Mouse (Mus musculus): ENCODE results near the gene Map4k1.
"Not testable (repeated sequence)": the region's sequence is repeated elsewhere in the genome, so short reads cannot be mapped to it uniquely, and the experiment has no call there.

Gene Map4k1

DNA sequence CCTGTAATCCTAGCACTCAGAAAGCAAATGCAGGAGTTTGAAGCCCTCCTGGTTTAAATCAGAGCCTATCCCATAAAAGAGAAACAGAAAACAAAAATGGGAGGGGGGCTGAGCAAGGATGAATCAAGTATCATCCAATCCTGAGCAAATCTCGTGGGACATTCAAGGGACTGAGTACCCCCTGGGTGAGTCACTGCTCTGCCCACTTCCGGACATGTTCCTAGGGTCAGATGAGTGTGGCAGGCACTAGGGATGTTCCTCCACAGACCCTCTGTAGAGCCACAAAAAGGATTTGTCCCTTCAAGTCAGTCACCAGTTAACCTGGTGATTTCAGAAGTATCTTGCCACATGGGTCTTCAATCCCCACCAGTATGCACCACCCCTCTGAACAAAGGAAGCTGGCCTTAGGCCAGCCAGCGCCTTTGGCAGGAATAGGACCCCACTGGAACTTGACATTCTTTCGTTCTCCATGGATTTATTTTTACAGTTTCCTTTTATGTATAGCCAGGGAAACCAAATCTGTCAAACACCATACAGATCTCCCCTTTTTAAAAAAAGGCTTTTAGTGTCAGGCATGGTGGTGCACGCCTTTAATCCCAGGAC is 26.5 kb upstream of the Map4k1 start:
- DNase-seq (ENCODE audit: low read depth) = peak; percentile 85

DNA sequence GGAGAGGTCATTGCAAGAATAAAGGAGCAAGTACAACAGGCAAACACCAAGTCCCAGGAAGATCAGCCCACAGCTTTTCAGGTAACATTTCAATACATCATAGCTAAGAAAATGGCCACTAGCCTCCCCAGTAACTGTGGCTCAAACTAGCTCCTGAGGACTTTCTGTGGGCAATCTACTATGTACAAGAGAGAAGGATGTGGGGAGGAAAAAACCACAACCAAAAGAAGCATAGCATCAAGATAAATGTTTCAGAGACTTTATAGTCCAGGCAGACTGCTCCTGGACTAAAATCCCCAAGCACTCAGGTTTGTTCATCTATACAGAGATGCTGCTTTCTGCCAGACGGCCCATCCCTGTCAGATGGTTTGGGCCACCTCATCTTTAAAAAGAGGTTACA is 25.6 kb upstream of the Map4k1 start:
- peak; percentile 76 for DNase-seq (ENCODE audit: low read depth)

DNA sequence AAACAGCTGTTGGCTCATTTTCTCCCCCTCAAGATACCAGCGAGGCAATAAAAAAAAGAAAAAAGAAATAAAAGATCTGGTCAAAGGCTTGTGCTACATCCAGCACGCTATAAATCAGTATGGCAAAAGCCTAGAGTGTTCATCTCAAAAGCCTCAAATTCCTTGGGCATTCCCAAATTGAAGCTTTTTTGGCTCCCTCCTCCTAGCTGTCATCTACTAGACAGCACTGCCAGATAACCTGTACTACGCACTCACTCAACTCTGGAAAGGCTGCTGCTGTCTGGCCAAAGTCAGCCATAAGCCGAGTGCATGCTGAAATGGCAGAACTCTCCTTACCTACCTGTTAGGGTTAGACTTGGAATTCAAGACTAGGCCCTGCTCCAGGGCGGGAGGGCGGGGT is 24.6 kb upstream of the Map4k1 start:
- DNase-seq (ENCODE audit: low read depth) = no peak

DNA sequence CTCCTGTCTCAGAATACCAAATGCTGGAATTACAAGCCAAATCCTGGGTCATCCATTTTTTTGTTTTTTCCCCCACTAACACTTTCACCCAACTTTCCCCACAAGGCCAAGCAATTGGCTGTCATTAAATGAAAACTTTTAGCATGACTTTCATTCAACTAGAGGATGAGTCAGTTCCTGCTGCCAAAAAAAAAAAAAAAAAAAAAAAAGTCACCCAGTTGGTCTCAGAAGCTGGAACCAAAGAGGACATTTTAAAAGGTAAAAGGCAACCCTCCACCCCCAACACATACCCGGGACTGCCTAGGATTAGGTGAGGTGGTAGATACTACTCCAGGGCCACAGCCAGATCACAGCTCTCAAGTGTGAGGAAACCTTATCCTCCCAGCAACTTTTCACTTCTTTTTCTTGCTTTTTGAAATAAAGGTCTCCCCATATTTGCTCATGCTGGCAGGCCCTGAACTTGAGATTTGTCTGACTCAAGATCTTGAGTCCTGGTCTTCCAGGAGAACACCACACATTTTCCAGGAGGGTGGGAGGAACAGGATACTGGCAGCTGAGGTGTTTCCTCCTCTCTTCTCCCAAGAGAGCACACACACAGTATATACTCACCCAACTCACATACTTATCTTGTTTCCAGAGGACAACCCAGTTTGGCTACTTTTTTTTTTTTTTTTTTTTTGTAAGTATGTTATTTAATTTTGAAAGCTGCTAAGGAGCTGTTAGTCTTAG is 23.7 kb upstream of the Map4k1 start:
- peak; percentile 79 for DNase-seq (ENCODE audit: low read depth)

DNA sequence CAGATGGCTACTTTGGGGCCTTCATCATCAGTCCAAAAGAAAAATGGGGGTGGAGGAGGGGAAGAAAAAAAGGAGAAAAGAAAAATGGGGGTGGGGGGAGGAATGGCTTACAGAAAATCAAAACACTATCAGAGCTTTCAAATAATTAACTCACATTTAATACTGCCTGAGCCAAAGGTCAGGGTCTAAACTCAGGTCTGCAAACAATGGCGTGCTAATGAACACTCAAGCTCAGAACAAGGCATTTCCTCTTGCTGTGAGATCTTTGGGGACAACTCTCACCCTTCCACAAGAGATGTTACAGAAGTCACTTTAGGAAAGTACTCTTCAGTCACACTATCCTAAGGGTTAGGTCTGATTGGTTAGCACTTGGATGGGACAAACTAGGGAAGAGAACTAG is 23.1 kb upstream of the Map4k1 start:
- DNase-seq (ENCODE audit: low read depth) = no peak

DNA sequence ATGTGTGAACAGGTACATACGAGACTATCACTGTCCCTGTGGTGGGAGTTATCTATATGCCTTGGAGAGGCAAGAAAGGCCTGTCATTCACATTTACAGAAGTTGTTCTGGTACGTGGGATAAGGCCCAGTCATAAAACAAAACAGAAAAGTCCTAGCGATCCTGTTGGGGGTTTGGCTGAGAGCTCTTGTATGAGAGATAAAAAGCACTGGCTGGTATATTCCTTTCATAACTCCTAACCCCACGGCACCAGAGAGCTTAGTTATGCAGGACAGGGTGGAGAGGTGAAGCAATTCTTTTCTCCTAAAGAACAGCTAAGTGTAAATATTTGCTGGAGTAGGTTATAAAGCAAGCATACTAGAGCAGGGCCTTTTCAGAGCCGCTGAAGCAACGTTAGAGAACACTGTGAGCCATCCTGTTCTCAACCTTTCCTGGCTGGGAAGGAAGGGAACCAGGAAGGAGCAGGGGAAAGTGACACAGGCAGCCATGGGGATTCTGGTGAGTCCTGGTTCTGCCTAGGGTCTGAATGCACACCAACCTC is 22.3 kb upstream of the Map4k1 start:
- DNase-seq (ENCODE audit: low read depth) = no peak

DNA sequence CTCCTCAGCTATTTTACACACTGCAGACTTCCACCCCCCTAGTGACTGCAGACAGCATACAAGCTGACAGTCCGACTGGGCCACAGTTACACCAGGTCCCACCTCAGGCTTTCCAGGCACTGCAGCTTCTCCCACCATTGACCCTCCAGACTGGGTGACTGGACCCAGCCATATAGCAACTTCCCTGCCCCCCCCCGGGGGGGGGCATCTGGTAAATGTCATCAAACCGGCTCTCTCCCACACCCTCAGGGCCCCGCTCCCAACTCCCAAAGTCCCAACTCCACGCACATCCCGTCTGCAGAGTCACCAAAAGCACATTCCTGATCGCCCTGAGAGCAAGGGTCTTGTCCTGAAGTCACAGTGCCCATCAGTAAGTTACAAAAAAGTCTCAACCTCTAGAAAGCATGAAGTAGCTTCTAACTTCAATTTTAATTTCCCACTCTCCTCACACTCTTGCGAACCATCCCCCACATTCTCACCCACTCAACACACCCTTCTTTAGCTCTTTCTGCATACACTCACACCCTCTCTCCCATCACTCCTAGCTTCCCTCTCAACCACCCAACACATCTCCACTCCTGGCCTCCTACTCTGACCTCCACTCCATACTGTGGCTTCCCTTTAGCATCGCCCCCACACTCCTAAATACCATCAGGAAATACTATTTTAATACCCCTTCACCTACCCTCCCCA is 21.4 kb upstream of the Map4k1 start:
- no peak for DNase-seq (ENCODE audit: low read depth)

DNA sequence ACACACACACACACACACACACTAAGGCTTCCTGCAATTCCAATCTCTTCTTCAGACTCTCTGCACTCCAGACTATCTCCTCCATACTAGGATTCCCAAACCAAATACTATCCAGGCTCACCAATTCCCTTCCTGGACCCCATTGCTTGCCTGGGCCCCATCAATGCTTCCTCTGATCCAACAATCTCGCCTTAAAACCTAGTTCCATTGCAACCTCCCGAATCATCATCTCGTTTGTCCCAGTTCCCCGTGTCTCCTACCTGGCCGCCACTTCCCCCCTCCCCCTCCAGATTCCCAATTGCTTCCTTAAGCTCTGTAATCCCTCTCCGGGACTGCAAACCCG is 20.3 kb upstream of the Map4k1 start:
- no peak for DNase-seq (ENCODE audit: low read depth)

DNA sequence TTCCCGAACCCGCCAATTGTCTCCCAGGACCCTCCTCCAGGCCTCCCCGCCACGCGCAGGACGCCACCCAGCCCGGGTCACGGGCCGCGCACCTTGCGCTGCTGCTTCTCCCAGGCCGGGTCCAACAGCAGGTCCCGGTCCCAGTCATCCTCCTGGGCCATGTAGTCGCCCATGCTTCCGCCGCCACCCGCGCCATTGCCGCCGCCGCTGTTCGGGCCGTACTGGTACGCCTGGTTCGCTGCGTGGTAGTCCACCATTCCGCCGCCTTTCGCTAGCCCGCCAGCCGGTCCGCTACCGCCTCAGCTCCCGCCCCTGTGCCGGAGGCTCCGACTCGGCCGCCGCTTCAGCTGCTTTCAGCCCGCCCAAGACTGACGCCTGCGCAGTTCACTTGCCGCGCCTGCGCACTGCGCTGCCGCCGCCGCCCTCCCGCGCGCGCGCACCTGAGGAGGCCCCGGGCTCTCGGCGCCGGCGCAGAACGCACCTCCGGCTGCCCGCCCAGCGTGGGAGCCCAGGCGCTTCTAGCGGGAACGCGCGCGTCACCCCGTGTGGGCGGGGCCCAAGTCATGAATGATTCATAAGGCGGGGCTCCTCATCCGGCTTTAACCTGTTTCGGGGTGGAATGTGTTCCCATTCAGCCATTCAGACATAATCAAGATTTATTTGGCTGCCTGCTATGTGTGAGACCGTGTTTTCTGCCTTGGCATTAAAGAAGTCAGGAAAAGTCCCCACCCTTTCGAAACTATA is 19.8 kb upstream of the Map4k1 start, which contains the start of gene Actn4:
Gene Actn4 (minus strand): TSS at position 414 of the 744 bp plus-strand sequence.
- DNase-seq (ENCODE audit: low read depth) = peak; percentile 98

DNA sequence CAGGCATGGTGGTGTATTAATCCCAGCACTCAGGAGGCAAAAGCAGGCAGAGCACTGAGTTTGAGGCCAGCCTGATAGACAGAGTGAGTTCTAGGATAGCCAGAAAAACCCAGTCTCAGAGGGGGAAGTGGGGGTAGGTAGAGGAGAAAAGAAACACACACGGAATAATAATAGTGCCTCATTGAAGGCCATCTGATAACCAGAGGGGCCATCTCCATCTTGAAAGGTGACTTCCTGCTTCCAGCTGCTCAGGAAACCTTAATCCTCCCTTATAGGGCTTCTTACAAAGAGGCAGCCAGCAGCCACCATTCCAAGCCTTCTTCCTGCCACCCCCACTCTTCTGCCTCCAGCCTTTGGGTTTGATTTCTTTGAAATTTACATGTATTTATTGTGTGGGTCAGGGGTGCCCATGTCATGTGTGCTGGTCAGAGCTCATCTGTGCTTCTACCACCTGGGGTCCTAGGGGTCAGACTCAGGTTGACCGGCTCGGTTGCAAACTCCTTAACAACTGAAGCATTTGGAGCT is 18.4 kb upstream of the Map4k1 start:
- no peak for DNase-seq (ENCODE audit: low read depth)

DNA sequence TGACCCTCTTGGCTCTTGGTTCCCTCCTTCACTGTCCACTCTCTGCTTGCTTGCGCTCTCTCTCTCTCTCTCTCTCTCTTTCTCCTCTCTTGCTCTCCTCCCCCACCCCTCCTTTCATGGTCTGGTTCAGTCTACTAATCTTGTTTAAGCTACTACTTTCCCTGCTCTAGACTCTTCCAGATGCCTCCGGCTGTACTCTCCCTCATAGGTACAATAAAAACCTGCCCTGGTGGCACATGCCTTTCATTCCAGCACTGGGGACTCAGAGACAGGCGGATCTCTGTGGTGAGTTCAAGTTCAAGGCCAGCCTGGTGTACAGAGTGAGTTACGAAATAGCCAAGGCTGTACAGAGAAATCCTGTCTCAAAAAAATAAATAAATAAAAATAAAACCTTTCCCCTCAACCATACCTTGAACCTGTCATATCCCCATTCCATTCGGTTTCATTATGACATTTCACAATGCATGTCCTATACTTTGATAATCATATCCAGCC is 16.5 kb upstream of the Map4k1 start:
- DNase-seq (ENCODE audit: low read depth) = no peak

DNA sequence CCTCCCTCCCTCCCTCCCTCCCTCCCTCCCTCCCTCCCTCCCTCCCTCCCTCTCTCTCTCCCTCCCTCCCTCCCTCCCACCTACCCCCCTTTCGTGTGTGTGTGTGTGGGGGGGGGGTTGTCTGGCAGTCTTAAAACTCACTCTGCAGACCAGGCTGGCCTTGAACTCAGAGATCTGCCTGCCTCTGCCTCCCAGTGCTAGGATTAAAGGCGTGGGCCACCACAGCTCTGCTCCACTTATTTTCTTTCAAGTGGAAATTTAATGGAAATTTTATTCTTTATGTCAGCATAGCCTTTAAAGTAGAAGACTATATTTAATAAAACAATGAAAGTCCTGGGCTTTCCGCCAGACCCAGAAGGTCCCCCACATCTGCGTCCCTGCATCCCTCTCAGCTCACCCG is 15.7 kb upstream of the Map4k1 start:
- DNase-seq (ENCODE audit: low read depth) = no peak

DNA sequence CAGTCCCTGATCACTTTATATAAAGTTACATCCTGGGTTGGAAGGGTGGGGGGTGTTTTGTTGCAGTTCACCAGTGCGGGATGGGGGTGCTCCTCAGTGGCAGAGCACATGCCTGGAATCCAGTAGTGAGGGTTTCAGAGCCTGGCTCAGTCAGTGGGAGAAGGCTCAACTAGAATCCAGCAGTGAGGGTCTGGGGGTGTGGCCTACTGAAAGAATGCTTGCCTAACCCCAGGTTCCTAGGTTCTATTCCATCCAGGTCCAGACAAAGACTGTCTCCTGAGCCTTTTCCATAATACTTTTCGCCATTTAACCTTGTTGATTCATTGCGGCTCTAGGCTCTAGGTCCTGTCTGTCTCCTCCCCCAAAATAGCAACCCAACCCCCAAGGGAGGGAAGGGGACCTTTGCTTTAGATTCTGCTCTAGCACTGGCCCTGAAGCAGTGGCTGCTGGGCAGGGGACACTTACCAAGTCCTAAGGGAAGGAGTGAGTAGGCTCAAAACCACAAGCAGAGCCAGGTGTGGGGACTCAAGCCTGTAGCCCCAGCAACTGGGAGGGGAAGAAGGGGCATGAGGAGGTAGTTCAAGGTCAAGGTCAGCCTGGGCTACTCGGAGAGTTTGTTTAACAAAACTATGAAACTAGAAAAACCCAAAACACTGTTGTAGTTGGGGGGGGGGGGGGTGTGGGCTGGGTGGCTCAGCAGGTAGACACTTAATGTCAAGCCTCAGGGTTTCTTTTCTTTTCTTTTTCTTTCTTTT is 14.9 kb upstream of the Map4k1 start:
- DNase-seq (ENCODE audit: low read depth) = no peak

DNA sequence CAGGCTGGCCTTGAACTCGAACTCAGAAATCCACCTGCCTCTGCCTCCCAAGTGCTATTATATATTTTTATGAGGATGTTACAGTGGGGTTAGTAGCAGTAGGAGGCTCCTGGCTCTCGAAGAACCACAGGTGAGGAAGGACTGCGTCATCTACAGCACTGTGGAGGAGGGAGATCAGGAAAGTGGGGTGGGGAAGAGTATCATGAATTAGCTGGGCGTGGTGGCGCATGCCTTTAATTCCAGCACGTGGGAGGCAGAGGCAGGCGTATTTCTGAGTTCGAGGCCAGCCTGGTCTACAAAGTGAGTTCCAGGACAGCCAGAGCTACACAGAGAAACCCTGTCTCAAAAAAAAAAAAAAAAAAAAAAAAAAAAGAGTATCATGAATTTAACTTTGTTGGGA is 13.7 kb upstream of the Map4k1 start:
- DNase-seq (ENCODE audit: low read depth) = not testable (repeated sequence)

DNA sequence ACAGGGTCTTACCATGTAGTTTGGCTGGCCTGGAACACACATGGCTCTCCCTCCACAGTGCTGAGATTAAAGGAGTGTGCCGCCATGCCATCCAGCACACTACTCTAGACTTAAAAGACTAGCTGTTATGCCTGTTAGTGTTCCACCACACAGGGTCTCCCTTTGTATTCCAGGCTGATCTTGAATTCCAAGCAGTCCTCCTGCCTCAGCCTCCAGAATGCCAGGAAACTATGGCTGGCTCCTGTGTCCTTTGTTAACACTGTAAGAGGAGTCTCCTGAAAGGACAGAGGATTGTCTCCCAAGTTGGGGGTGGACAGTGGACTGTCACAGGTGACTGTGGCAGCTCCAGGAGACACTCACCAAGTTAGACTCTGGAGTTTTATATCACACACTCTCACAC is 12.6 kb upstream of the Map4k1 start:
- no peak for DNase-seq (ENCODE audit: low read depth)

DNA sequence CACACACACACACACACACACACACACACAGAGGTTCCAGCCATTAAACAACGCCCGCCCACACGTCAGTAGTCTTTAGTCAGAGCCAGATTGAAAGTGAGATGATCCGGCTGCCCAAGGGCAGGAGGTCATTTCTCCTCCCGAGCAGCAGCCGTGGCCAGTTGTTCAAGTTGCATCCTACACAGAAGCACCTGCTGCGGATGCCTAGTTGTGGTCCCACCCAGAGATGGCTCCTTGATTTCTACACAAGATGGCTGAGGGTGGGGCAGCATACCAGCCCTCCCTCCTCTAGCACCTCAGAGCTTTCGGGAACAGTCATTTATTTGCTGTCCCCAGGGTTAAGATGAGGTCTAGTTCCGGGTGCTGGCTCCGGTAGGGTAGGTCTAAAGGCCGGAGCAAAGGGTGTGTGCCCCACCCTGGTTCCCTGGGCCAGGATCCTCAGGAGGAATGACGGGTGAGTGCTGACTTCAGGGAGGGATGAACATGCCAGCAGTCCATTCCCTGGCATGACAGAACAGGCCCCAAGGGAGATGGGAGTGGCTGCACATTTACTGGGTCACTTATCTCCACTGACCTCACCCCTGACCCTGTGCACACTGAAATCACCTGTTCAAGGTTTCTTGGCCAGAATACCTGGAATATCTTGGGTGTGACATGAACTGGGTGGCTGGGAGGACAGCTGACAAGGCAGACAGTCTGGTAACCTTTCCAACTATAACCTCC is 12.0 kb upstream of the Map4k1 start:
- DNase-seq (ENCODE audit: low read depth) = no peak

DNA sequence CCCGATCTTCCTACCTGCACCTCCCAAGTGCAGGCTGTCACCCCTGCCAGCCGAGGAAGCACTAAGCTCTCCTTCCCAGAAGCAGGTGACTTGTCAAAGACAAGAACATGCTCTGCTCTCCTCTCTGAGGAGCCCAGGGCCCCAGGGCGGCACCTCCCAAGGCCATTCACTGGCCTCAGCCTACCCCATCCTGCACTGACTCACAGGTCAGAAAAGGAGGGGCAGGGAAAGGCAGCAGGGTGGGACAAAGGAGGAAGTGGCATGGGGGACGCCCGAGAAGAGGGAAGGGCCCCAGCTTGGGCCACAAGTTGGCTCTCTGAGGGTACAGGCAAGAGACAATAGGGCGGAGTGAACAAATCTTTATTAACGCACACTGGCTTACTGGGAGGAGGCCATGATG is 10.8 kb upstream of the Map4k1 start:
- peak; percentile 59 for DNase-seq (ENCODE audit: low read depth)

DNA sequence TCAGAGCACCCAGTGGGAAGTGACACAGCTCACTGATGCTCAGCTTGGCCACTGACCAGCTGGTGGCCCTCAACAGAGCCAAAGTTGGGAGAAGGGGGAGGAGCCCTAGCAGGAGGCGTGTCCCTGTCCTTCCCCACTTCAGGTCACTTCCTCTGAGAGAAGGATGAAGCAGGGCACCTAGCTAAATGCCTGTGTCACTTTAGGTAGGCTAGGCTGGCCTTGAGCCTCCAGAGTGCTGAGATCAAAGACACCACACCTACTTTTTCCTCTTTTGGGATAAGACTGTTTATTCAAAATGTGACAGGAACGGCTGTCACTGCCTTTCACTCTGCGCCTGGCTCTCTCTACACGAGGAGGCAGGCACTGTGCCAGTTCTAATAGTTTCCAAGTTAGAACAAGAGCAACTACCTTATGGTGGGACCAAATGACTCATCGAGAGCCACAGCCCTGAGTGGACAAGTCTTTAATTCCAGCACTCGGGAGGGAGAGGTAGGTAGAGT is 10.0 kb upstream of the Map4k1 start:
- DNase-seq (ENCODE audit: low read depth) = no peak

DNA sequence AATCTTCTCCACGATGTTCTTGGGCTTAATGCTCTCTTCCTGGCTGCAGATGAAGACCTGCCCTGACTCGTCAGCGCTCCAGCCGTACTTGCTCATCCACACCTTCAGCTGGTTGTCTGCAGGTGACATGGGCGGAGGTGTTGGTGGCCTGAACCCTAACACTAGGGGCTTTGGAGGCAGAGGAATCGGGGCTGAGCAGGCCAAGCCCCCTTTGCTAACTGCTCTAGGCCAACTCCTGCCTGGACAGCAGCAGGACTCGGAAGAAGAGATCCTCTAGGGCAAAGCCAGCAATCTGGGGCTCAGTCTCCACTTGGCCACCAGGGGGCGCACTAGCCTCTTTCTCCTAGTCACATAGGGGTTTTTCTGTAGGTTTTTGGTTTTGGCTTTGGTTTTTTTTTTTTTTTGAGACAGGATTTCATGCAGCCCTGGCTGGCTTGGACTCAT is 9.3 kb upstream of the Map4k1 start:
- DNase-seq (ENCODE audit: low read depth) = peak; percentile 80

DNA sequence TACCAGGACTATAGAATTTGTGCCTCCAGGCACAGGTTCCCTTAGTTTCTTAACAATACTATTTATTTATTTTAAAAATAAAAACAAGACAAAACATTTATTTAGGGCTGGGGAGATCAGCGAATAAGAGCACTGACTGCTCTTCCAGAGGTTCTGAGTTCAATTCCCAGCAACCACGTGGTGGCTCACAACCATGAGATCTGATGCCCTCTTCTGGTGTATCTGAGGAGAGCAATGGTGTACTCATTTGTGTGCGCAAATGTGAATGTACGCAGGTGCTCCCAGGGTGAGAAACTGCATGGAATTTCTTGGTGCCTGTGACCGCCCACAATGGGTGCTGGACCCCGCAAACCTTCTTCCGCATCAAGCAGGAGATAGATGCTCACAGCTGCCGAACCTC is 8.8 kb upstream of the Map4k1 start:
- DNase-seq (ENCODE audit: low read depth) = no peak

Measured in 416B (cell line).